Comparison of ENCODE assay signal across 22 mouse cellular contexts in the genomic region with DNA sequence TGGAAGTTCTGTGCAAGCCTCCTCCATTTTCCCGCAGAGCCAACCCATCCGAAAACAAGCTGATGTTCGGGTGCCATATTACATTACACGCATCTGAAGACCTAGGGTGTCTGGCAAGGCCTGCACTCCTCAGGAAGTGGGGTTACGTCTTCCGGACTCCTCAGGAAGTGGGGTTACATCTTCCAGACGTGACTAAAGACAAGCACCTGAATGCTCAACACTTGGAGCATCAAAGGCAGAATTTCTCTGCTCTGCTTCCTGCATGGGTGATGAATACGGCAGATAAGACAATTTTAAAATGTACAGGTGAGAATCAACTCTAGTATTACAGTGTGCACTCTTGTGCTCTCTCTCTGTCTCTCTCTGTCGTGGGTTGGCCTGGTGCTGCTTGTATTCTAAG. TPM values are rescaled to one million over a fixed set of nuclear protein-coding genes. Genes with fewer than 3 reads are reported as not detected.
DNase-seq lines count a peak whose midpoint lies in the region; ATAC-seq lines count a peak whose summit lies in the region.
"Had no signal": no experiment of that assay in that cellular context is flagged by ENCODE, and none has a peak within 500 bp of the region (broad histone marks: within the 10 kb centered on the region; RNA-seq: fewer than 3 reads in every experiment).

No protein-coding gene starts in this region.

- no peak overlapping the region for H3K4me3 ChIP-seq in limb, embryonic 11.5 days (ENCODE audit: low read depth, low read length)
- H3K4me3 ChIP-seq: embryonic facial prominence, embryonic 10.5 days; heart, adult 2 months; hindbrain, embryonic 10.5 days; left cerebral cortex, adult 2 months; lung, embryonic 15.5 days; midbrain, embryonic 12.5 days; neural tube, embryonic 13.5 days had no signal

- H3K9ac ChIP-seq in limb, embryonic 11.5 days (ENCODE audit: low read length), result no peak overlapping the region
- H3K9ac ChIP-seq: liver, embryonic 14.5 days; lung, embryonic 15.5 days; midbrain, embryonic 12.5 days; neural tube, embryonic 13.5 days had no signal

- H3K9me3 ChIP-seq in limb, embryonic 11.5 days (ENCODE audit: control insufficient read depth, low read length), result no peaks in the 10 kb centered on the region
- H3K9me3 ChIP-seq: embryonic facial prominence, embryonic 10.5 days; G1E; hindbrain, embryonic 10.5 days; lung, embryonic 15.5 days; midbrain, embryonic 12.5 days; neural tube, embryonic 13.5 days had no signal

- no peaks in the 10 kb centered on the region for H3K4me1 ChIP-seq in limb, embryonic 11.5 days (ENCODE audit: control insufficient read depth, insufficient read depth, low read length)
- H3K4me1 ChIP-seq: lung, embryonic 15.5 days had no signal

- peak; percentile 98 for ATAC-seq in CD4-positive, CD25-positive, alpha-beta regulatory T cell, adult 4 months
- no peak for ATAC-seq in limb, embryonic 11.5 days (ENCODE audit: insufficient number of reproducible peaks, low FRiP score, low TSS enrichment, low read depth)
- ATAC-seq: hindbrain, postnatal 0 days had no signal

- DNase-seq in CD4-positive helper T cell, adult 2 months (ENCODE audit: low read depth, low spot score), result peak; percentile 86
- no peak for DNase-seq in limb, embryonic 11.5 days (ENCODE audit: low spot score)
- peak; percentile 88 for DNase-seq in thymus, postnatal 0 days (ENCODE audit: low spot score)
- DNase-seq in ovary, postnatal 10 days (ENCODE audit: low spot score), result no peak
- no peak for DNase-seq in left cerebral cortex, postnatal 10 days (ENCODE audit: extremely low spot score in 1 of 2, low spot score in 2 of 2)
- no peak for DNase-seq in left cerebral cortex, postnatal 14 days (ENCODE audit: low spot score in 2 of 2)
- DNase-seq: adrenal gland, postnatal 36 days; cerebellum, adult 11-12 months; cerebellum, postnatal 36 days; heart, adult 2 months; kidney, adult 9 months; kidney, postnatal 36 days had no signal

- intact Hi-C loops in left cerebral cortex, postnatal 10 days (cut with DNase I), result no loop called here
- intact Hi-C loops in left cerebral cortex, postnatal 14 days (cut with DNase I), result no loop called here

- H3K27me3 ChIP-seq in limb, embryonic 11.5 days (ENCODE audit: control insufficient read depth, insufficient read depth, low read length), result no peaks in the 10 kb centered on the region
- H3K27me3 ChIP-seq: lung, embryonic 15.5 days; midbrain, embryonic 12.5 days; neural tube, embryonic 13.5 days had no signal

- no peaks in the 10 kb centered on the region for H3K36me3 ChIP-seq in limb, embryonic 11.5 days (ENCODE audit: control insufficient read depth, insufficient read depth, low read length)
- H3K36me3 ChIP-seq: embryonic facial prominence, embryonic 10.5 days; G1E; hindbrain, embryonic 10.5 days; lung, embryonic 15.5 days; midbrain, embryonic 12.5 days; neural tube, embryonic 13.5 days had no signal

- no peak overlapping the region for H3K4me2 ChIP-seq in limb, embryonic 11.5 days (ENCODE audit: low read depth, severe bottlenecking)
- H3K4me2 ChIP-seq: lung, embryonic 15.5 days; midbrain, embryonic 12.5 days; neural tube, embryonic 13.5 days had no signal

- 78% methylated on average over 9 of the region's 9 CpGs for WGBS in limb, embryonic 11.5 days

- peak overlapping the region; percentile 26; the same call in 1 of the 2 replicates for H3K27ac ChIP-seq in limb, embryonic 11.5 days (replicated peaks; ENCODE audit: low read depth, low read length)
- H3K27ac ChIP-seq: embryonic facial prominence, embryonic 10.5 days; heart, adult 2 months; hindbrain, embryonic 10.5 days; hindbrain, postnatal 0 days; left cerebral cortex, adult 2 months; liver, embryonic 14.5 days; lung, embryonic 15.5 days; midbrain, embryonic 12.5 days; neural tube, embryonic 13.5 days had no signal

RNA-seq across cellular contexts. Expression of gene Bicdl1, which starts 23.4 kb away (rescaled TPM):
- polyA plus RNA-seq in CD4-positive, CD25-positive, alpha-beta regulatory T cell, adult 4 months (2017; shearing (Covaris generic)), result 10 to 100 TPM; 15.7 to 17.7 TPM
- 6.9 TPM in 2 replicates for polyA plus RNA-seq in limb, embryonic 11.5 days (2014; fragmentation: Nextera tagmentation; extraction: Ambion mirVana)
- polyA plus RNA-seq in thymus, postnatal 0 days (2015; fragmentation: Nextera tagmentation; extraction: Ambion mirVana), result 16.9 and 19.4 TPM in 2 replicates
- 100 to 1,000 TPM; 120 to 129 TPM for total RNA-seq in left cerebral cortex, postnatal 10 days (2021)
- total RNA-seq in left cerebral cortex, postnatal 14 days (2021), result 100 to 1,000 TPM; 118 to 125 TPM

Comparison
In these comparisons a context has a peak if more than half of its experiments do, and no peak if none do; other contexts are left out.
1. DNase-seq: peak in CD4-positive helper T cell, adult 2 months (single experiment) and thymus, postnatal 0 days (single experiment); none in limb, embryonic 11.5 days (single experiment), ovary, postnatal 10 days (single experiment), left cerebral cortex, postnatal 10 days (0 of 2) and left cerebral cortex, postnatal 14 days (0 of 2).